Mouse (Mus musculus) olfactory bulb, adult 2 months (tissue): ENCODE results near the gene Zfp280c.

Experiments
- CTCF ChIP-seq: fragments of 200-500 bp; IDR thresholded peaks from 2 replicates; pipeline ENCODE4 v1.5.1; 2012; ENCODE audit warnings: low read depth, mild to moderate bottlenecking, low read length, moderate library complexity; ENCODE audit not compliant: insufficient read depth
- POLR2A ChIP-seq: fragments of 200-500 bp; IDR thresholded peaks from 2 replicates; pipeline ENCODE4 v1.6.1; 2012; ENCODE audit warnings: mild to moderate bottlenecking, low read depth, low read length, moderate library complexity; ENCODE audit not compliant: insufficient read depth

DNA sequence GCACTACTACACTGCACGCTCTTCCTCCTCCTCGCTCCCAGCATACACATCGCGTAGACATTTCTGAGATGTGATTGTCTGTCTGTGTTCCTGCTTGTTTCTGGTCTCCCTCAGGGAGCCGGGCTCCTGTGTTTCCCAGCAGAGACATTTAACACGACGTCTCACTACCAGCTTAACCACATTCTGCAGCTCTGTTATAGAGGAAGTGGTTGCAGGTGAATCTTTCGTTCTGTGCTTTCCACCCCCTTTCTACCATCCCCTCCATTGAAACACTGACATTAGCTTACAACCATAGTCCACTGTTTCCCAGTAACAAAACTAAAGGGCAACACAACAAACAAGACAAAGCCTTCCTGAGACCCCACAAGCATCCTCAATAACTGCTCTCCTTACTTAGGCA is 100.5 kb downstream of the Zfp280c start:
- TF ChIP-seq POLR2A (no peak), CTCF (no peak)
